Mouse (Mus musculus) intestine, embryonic 16.5 days (tissue): ENCODE measurements at regions not wholly inside any gene's neighbourhood (a gene's known extent, or its start where the extent isn't known, plus 50 kb on each side); places are given as distances from the start of the nearest gene placed in this dataset.

Experiments
- ATAC-seq: fragments of 200-750 bp; cut with Nextera tagmentation; 2 replicates; pipeline ENCODE4 v1.8.0; 2017; ENCODE audit warnings: moderate TSS enrichment, moderate library complexity
- H3K27ac ChIP-seq: fragments of 300-500 bp; sonication (generic); 2 replicates; pipeline ENCODE4 v1.5.1; 2014; ENCODE audit warnings: mild to moderate bottlenecking, low read length
- H3K27me3 ChIP-seq: fragments of 300-500 bp; sonication (generic); replicated peaks from 2 replicates; pipeline ENCODE4 v1.6.1; 2014; ENCODE audit warnings: low read length, control low read depth, mixed read lengths; ENCODE audit not compliant: control insufficient read depth, insufficient read depth
- H3K36me3 ChIP-seq: fragments of 300-500 bp; sonication (generic); 2 replicates; pipeline ENCODE4 v1.6.1; 2014; ENCODE audit warnings: low read length, control low read depth; ENCODE audit not compliant: control insufficient read depth, insufficient read depth
- H3K4me1 ChIP-seq: fragments of 300-500 bp; sonication (generic); 2 replicates; pipeline ENCODE4 v1.6.1; 2014; ENCODE audit warnings: low read length, control low read depth, mixed read lengths; ENCODE audit not compliant: control insufficient read depth, insufficient read depth
- H3K4me2 ChIP-seq: fragments of 300-500 bp; sonication (generic); 2 replicates; pipeline ENCODE4 v1.6.1; 2014; ENCODE audit warnings: low read depth, low read length, control low read depth
- H3K4me3 ChIP-seq: fragments of 300-500 bp; sonication (generic); 2 replicates; pipeline ENCODE4 v1.5.1; 2014; ENCODE audit warnings: mild to moderate bottlenecking, low read length
- H3K9ac ChIP-seq: fragments of 300-500 bp; sonication (generic); 2 replicates; pipeline ENCODE4 v1.6.1; 2014; ENCODE audit warnings: low read depth, low read length
- H3K9me3 ChIP-seq: fragments of 300-500 bp; sonication (generic); 2 replicates; pipeline ENCODE4 v1.6.1; 2016; ENCODE audit warnings: low read length, control low read depth; ENCODE audit not compliant: control insufficient read depth
- WGBS: fragments of 180-500 bp; shearing (Covaris S2); extraction: QIAGEN DNeasy Blood & Tissue Kit; methylation state at CpG from one replicate; pipeline ENCODE4 v1.1.7; 2014; 5-methylcytosine and 5-hydroxymethylcytosine counted together

GRCm38 (mm10) chr6:22640100-22640499, 235.2 kb upstream of the Ptprz1 start:
- no peaks in the 10 kb centered on the region for H3K4me1 ChIP-seq
- H3K27ac ChIP-seq, result no peak overlapping the region
- H3K4me2 ChIP-seq, result no peak overlapping the region
- no peaks in the 10 kb centered on the region for H3K36me3 ChIP-seq
- no peaks in the 10 kb centered on the region for H3K9me3 ChIP-seq
- H3K4me3 ChIP-seq, result no peak overlapping the region
- H3K9ac ChIP-seq, result no peak overlapping the region
- H3K27me3 ChIP-seq, result no peaks in the 10 kb centered on the region
- ATAC-seq, result no peak

- Histone ChIP-seq H3K36me3 (no peaks in the 10 kb centered on the region), H3K9ac (no peak overlapping the region), H3K4me1 (no peaks in the 10 kb centered on the region), H3K9me3 (no peaks in the 10 kb centered on the region), H3K4me3 (no peak overlapping the region), H3K27me3 (no peaks in the 10 kb centered on the region), H3K4me2 (no peak overlapping the region), H3K27ac (no peak overlapping the region)
- 83% methylated on average over 3 of the region's 3 CpGs for WGBS
- ATAC-seq, result no peak
Measured at GRCm38 (mm10) chr6:22635141-22635540, 240.2 kb upstream of the Ptprz1 start.

GRCm38 (mm10) chr6:22634740-22635139, 240.6 kb upstream of the Ptprz1 start:
- WGBS, result 79% methylated on average over 5 of the region's 5 CpGs
- Histone ChIP-seq H3K27ac (no peak overlapping the region), H3K27me3 (no peaks in the 10 kb centered on the region)

GRCm38 (mm10) chr6:22591592-22591991, 235.5 kb upstream of the Fam3c start:
- ATAC-seq, result no peak
- WGBS, result 55% methylated on average over 5 of the region's 5 CpGs
- Histone ChIP-seq H3K9ac (no peak overlapping the region), H3K4me2 (no peak overlapping the region), H3K4me1 (no peaks in the 10 kb centered on the region), H3K36me3 (no peaks in the 10 kb centered on the region), H3K4me3 (no peak overlapping the region), H3K27ac (no peak overlapping the region), H3K27me3 (no peaks in the 10 kb centered on the region), H3K9me3 (no peaks in the 10 kb centered on the region)

More at GRCm38 (mm10) chr6:22634740-22635139, 240.6 kb upstream of the Ptprz1 start:
- ATAC-seq, result no peak
- H3K36me3 ChIP-seq, result no peaks in the 10 kb centered on the region
- no peaks in the 10 kb centered on the region for H3K9me3 ChIP-seq
- H3K4me2 ChIP-seq, result no peak overlapping the region
- no peak overlapping the region for H3K4me3 ChIP-seq
- no peaks in the 10 kb centered on the region for H3K4me1 ChIP-seq
- H3K9ac ChIP-seq, result no peak overlapping the region

GRCm38 (mm10) chr6:22584851-22585250, 228.8 kb upstream of the Fam3c start:
- H3K4me1 ChIP-seq, result no peaks in the 10 kb centered on the region
- 56% methylated on average over 4 of the region's 4 CpGs for WGBS
- H3K9ac ChIP-seq, result no peak overlapping the region
- no peak for ATAC-seq
- no peaks in the 10 kb centered on the region for H3K27me3 ChIP-seq
- H3K4me3 ChIP-seq, result no peak overlapping the region
- H3K4me2 ChIP-seq, result no peak overlapping the region
- H3K36me3 ChIP-seq, result no peaks in the 10 kb centered on the region
- H3K9me3 ChIP-seq, result no peaks in the 10 kb centered on the region
- no peak overlapping the region for H3K27ac ChIP-seq

- Histone ChIP-seq H3K27ac (no peak overlapping the region), H3K27me3 (no peaks in the 10 kb centered on the region)
- 48% methylated on average over 1 of the region's 1 CpGs for WGBS
Measured at GRCm38 (mm10) chr6:22572925-22573324, 216.9 kb upstream of the Fam3c start.

GRCm38 (mm10) chr6:22567891-22568290, 211.8 kb upstream of the Fam3c start:
- 84% methylated on average over 9 of the region's 9 CpGs for WGBS
- Histone ChIP-seq H3K4me1 (no peaks in the 10 kb centered on the region), H3K9me3 (no peaks in the 10 kb centered on the region), H3K4me2 (no peak overlapping the region), H3K27me3 (no peaks in the 10 kb centered on the region), H3K4me3 (no peak overlapping the region), H3K9ac (no peak overlapping the region), H3K27ac (no peak overlapping the region), H3K36me3 (no peaks in the 10 kb centered on the region)
- ATAC-seq, result no peak

More at GRCm38 (mm10) chr6:22572925-22573324, 216.9 kb upstream of the Fam3c start:
- H3K36me3 ChIP-seq, result no peaks in the 10 kb centered on the region
- no peak overlapping the region for H3K4me3 ChIP-seq
- H3K4me1 ChIP-seq, result no peaks in the 10 kb centered on the region
- no peaks in the 10 kb centered on the region for H3K9me3 ChIP-seq
- ATAC-seq, result no peak
- H3K4me2 ChIP-seq, result no peak overlapping the region
- no peak overlapping the region for H3K9ac ChIP-seq

GRCm38 (mm10) chr6:22548296-22549245, 192.5 kb upstream of the Fam3c start:
- Histone ChIP-seq H3K4me2 (no peak overlapping the region), H3K9ac (no peak overlapping the region), H3K4me1 (no peaks in the 10 kb centered on the region), H3K27me3 (no peaks in the 10 kb centered on the region), H3K27ac (no peak overlapping the region), H3K9me3 (no peaks in the 10 kb centered on the region), H3K4me3 (no peak overlapping the region), H3K36me3 (no peaks in the 10 kb centered on the region)
- WGBS, result 77% methylated on average over 13 of the region's 13 CpGs
- no peak for ATAC-seq

- H3K4me2 ChIP-seq, result no peak overlapping the region
- no peak overlapping the region for H3K4me3 ChIP-seq
- H3K36me3 ChIP-seq, result no peaks in the 10 kb centered on the region
- no peaks in the 10 kb centered on the region for H3K9me3 ChIP-seq
- H3K9ac ChIP-seq, result no peak overlapping the region
- H3K27me3 ChIP-seq, result no peaks in the 10 kb centered on the region
- no peaks in the 10 kb centered on the region for H3K4me1 ChIP-seq
- no peak overlapping the region for H3K27ac ChIP-seq
- no peak for ATAC-seq
- 67% methylated on average over 2 of the region's 2 CpGs for WGBS
Measured at GRCm38 (mm10) chr6:22541603-22542002, 185.6 kb upstream of the Fam3c start.
